Mouse (Mus musculus) megakaryocyte-erythroid progenitor cell, adult 5-6 weeks (primary cell): ENCODE measurements around the gene Ahsa1. TPM values are rescaled to one million over a fixed set of nuclear protein-coding genes. Genes with fewer than 3 reads are reported as not detected.
"Not testable (repeated sequence)": the region's sequence is repeated elsewhere in the genome, so short reads cannot be mapped to it uniquely, and the experiment has no call there.

Experiments used
- ATAC-seq: replicated peaks from 2 replicates; pipeline ENCODE4 v1.8.0; 2016; ENCODE audit warnings: mild to moderate bottlenecking, inconsistent platforms; ENCODE audit not compliant: severe bottlenecking, poor library complexity, low FRiP score, low TSS enrichment
- total RNA-seq, 2 experiments: library from RNA; stranded (forward) in 1 of 2; stranded (reverse) in 1 of 2; fragments of 200-1000, 215-1000 nt in 1 of 2; fragments of >200 nt in 1 of 2; fragmentation: Nextera tagmentation in 1 of 2; gene quantifications; 2 replicates each; pipeline ENCODE4 v1.2.3; 2014 to 2017

The Ahsa1 gene
- 127 and 212 TPM in 2 replicates for total RNA-seq (2014; fragmentation: Nextera tagmentation)
- 295 and 365 TPM in 2 replicates for total RNA-seq (2017)

DNA sequence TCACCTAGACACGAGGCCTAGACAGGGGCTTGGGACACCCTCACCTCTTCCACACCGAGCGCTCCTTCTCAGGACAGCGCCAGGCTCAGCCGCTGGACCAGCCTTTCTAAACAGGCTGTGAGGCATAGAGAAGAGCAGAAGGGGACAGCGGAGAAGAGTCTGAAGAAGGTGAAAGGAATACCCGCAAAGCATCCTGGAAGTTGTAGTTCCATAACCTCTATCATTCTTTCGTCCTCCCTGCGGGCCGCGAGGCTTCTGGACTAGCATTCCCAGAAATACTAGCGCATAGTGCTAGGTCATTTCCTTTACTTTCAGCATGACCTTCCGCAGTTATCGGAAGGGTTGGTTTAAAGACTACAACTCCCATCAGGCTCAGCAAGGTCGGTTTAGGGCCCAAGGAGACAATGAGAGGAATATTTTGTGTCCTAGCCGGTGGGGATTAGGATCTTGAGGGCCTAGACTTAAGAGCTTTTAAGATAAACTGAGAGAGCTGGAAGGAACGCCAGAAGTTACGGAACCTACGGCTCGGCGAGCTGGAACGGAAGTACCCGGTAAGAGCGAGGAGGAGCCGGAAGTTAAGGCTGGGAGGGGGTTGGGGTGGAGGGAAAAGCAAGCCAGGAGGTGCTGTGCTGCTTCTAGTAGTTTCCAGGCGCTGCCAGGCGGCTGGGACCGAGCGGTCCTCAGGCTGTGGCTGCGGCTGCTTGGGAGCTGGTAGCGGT lies at the start of gene Ahsa1, which contains the start of gene Vipas39:
Gene Ahsa1 (plus strand): TSS at position 372 of the 719 bp plus-strand sequence.
Gene Vipas39 (minus strand): TSS at position 149 of the 719 bp plus-strand sequence.
- ATAC-seq: peak; percentile 92

DNA sequence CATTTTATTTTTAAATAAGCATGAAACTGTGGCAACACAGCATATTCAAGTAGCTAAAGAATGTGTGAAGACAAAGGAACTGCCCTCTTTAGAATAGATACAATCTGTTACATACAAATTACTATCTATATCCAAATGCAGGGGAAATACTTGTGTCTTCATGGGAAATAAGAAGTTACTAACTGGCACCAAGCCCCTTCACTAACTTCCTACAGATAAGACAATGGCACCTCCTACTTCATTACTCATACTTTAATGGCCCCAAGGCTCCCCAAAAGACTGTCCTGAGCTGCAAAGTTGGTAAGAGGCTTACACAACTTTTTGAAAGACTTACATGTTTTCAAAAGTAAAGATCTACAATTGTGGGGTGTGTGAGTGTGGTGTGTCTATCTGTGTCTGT lies 48.7 kb upstream of the Ahsa1 start:
- ATAC-seq: no peak

DNA sequence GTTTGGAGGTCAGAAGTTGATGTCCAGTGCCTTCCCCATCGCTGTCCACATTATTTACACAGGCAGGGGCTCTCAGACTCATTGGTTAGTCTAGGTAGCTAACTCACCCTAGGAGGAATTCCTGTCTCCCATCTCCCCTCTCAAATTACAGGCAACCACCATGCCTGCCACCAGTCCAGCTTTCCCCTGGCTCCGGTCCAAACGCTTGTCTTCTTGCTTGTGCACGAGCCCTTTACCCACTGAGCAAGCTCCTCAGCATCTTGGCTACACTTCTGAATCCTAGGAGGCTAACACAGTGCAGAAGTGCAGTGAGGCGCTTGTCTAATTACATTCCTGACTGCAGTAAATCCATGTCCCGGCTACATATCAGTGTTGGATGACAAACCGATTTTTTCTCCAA lies 46.9 kb upstream of the Ahsa1 start:
- ATAC-seq: no peak

DNA sequence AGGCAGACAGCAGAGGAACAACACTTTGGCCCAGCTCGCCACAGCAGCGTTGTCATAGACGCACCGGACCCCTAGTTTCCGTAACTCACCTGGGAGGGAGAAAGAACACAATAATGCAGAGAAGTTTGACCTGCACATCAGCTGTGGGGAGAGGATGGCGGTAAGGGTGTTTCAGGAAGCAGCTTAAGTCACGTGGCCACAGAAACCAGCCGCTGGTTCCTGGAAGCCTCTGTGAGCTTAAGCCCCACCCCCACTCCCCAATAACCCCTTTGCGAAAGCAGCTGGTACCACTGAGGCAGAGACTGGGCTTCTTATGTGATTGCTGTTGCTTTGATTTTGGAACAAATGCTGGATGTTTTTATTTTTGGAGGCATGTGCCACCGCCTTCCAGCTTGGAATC lies 41.3 kb upstream of the Ahsa1 start:
- ATAC-seq: no peak

DNA sequence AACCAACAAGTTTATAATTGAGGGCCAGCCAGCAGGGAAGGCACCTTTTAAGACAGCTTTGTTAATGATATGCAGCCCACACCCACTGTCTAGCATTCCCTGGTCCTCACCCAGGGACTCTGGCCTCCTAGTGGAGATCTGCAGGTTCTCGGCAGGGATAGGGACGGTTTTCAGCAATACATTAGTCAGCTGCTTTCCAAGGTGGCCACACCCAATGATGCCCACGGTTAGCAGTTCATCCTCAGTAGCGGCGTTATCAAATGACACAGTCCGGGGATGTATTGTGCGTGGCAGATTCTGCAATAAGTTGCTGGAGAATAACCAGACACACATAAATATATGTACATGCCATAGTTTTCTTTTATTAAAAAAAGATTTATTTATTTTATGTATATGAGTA lies 39.5 kb upstream of the Ahsa1 start:
- peak; percentile 74 for ATAC-seq

DNA sequence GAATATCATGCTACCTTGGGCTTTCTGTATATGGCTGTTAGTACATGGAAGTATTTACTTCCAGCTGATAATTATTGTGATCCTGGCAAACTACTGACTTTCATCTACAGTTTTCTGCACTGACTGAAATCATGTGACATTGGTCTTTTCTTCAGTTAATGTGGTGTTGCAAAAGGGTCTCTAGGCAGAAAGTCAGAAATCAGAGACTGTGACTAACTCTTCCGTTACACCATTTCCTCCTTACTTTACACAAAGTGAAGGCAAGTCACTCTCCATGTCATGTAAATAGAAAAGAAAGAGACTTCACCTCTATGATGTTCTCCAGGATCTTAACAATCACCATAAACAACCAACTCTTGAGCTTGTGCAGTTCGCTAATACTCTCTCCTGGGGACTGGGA lies 36.6 kb upstream of the Ahsa1 start:
- no peak for ATAC-seq

DNA sequence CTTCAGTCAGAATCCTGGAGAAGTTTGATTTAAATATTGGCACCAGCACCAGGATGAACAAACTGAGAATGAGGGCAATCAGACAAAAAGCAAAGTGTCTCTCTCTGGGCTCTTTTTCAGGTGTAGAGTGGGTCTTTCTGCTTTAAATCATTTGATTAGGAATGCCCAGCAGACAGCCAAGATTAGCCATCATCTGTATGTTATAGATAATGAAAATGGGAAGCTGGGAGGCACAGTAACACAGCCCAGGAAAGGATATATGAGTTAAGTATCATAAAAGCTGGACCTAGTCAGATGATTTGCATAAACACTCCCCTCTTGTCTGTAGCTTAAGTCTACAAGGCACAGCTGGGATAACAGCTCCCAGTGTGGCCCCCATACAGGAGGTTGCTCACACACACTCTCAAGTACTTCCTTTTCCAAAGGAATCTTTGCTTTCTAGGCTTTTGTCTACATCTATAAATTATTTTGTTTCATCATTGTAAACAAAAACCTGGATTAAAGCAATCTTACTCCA lies 35.8 kb upstream of the Ahsa1 start:
- no peak for ATAC-seq

DNA sequence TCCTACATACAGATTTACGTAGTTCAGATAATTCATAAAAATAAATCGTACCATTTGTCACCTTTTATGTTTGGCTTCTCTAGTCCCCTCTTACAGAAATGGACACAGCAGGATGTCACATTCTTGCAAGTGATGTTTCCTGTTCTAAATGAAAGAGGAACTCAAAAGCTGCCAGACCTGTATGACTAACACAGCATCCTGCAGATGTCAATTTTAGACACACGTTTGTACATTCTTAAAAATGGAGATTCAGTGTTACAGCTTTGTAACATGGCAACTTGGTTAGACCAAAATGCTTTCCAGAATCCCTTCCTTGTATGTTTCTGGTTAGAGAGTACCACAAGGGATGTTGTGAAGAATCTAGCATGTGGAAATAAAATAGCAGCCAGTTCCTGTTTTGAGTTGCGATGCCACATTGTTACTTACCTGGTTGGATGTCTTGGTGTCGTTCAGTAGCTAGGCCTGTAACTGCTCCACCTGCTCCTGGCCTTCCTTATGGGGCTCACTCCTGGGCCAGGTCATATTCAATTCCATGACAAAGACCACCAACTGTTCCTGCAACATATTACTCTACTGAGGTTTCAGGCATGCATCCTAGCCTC lies 29.3 kb upstream of the Ahsa1 start:
- no peak for ATAC-seq

DNA sequence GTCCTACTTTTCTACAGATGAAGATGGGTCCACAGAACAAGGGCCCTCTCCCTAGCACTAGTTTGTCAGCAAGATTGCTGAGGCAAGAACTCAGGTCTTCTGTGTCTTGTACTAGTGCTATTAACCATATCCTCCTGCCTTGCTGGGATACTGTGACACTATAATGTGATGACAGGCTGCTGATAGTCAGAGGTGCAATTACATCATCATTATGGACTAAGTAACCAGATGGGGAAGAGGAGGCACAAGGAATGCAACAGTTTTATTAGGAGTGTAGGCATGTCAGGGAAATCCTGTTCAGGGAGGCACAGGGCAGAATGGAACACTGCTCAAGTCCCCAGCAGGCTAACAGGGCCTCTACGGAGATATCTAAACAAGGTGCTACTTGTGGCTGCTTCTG lies 27.6 kb upstream of the Ahsa1 start, which contains the start of gene Noxred1:
Gene Noxred1 (minus strand): TSS at position 101 of the 400 bp plus-strand sequence.
- no peak for ATAC-seq

DNA sequence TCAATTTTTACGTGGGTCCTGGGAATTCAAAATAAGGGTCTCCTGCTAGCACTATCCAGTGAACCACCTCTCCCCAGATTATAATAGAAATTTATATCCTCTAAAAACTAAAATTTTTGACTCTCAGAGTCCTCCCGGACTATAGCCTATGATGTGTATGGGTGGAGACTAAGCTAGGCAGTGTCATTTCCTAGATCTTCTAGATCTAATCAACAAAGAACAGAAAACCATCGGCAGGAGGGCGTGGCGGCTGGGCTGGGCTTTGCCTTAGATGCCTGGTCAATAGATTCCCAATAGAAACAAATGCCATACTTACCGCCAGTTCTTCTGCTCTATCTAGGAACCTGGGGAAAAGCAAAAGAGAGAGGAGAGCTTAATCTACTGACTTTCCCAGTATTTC lies 16.1 kb upstream of the Ahsa1 start:
- peak; percentile 77 for ATAC-seq

DNA sequence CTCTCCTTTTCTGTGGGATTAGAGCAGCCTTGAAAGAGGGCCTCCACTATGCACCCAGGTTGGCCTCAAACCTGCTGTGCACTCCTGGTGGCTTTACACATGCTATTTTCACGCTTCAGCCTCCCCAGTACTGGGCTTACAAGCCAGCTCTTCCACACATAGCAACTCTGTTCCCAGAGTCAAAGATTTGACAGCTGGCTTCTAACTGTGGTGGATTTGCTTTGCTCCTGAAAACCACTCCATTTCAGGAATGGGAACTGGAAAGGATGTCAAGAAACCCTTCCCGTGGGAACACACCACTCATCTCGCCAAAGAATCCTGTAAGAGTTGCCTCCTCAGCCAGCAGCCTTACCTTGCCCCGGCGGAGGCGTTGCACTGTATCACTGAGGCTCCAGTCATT lies 12.4 kb upstream of the Ahsa1 start:
- no peak for ATAC-seq

DNA sequence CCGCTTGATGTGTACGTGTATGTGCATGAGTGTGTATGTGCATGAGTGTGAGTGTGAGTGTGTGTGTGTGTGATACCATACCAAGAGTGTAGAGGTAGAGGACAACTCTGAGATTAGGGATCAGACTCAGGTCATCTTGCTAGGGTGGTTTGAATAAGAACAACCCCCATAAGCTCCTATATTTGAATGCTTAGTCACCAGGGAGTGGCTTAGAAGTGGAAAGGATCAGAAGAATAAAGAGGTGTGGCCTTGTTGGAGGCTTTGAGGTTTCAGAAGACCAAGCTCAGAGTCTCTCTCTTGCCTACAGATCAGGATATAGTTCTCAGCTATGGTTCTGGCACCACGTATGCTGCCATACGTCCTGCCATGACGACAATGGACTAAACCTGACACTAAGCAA lies 9.7 kb upstream of the Ahsa1 start:
- ATAC-seq: peak; percentile 74

DNA sequence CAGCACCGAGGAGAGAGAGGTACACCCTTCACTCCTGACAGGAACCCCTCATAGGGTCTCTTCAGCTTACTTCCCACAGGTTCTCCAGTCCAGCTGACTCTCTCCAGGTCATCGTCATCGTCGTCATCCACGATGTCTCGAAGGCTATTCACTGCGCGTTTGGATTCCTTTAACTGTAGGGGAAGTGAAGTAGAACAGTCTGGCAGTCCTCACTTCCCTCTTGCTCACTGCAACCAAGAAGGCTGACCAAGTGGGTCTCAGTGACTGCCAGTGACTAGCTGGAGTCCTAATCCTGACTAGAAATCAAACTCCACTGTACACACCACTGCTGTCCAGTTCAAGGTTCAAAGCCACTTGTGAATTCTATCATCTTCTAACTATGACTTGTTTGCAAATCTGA lies 5.7 kb upstream of the Ahsa1 start:
- no peak for ATAC-seq

DNA sequence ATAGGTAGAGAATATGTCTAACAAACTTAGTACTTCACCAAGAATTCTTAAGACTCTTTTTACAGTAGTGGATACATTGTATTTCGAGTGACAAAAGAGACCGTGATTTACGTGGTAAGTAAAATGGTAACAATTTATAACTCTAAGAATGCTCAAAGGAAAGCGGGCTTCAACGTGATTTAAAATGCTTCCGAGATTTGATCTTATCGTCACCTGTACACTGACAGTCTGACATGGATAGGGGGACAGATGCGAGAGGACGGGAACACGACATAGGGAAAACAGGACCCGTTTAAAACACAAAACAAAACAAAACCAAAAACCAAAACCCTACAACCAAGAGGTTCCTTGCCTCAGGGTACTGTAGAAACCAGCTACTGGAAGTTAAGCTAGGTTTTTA lies 835 bp upstream of the Ahsa1 start:
- ATAC-seq: no peak

DNA sequence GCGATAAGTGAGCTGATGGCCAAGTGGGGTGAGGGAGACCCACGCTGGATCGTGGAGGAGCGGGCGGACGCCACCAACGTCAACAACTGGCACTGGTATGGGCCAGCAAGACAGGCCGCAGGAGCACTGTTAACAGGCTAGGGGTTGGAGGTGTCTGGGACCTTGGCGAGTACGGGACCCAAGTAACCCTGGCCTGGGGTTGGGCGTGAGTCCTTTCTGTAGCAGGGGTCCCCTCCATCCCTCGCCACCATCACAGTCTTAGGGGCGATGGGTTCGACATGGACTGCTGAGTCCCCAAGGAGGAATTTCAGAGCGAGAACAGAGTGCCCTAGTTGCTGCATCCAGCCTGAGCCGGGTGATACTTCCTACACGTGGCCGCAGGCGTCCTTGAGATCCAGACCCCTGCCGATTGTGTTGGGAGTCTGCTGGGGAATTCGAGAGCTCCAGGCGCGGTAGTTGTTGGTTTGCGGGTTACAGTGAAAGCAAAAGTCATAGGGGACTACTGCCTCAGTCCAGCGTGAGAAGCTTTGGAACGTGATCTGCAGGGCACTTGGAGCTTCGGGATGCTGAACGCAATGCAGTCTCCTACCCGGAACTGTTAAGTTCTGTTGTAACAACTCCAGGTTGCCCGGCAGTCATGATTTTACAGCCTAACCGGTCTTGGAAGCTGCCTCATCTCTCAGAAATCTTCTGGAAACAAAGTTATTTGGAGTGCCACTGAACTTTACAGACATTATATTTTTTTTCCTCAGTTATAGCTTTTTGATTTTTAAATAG lies 736 bp downstream of the Ahsa1 start:
- ATAC-seq: peak; percentile 21

DNA sequence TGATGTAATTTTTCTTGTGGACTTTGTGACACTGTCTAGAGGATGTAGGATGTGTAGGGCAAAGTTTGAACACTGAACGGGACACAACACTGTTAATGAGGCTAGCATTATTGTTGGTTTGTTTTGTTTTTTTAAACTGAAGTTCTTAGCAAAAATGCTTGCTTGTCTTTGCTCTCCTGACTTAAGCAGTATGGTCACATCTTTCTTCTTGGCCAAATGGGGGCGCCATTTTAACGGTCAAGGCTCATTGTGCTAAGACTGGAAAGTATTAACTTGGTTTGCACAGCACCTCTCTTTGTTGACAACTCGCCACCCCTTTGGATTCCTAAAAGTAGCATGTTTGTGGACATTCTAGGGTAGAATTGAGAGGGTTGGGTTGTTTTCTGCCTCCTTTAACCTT lies 1.4 kb downstream of the Ahsa1 start:
- no peak for ATAC-seq

DNA sequence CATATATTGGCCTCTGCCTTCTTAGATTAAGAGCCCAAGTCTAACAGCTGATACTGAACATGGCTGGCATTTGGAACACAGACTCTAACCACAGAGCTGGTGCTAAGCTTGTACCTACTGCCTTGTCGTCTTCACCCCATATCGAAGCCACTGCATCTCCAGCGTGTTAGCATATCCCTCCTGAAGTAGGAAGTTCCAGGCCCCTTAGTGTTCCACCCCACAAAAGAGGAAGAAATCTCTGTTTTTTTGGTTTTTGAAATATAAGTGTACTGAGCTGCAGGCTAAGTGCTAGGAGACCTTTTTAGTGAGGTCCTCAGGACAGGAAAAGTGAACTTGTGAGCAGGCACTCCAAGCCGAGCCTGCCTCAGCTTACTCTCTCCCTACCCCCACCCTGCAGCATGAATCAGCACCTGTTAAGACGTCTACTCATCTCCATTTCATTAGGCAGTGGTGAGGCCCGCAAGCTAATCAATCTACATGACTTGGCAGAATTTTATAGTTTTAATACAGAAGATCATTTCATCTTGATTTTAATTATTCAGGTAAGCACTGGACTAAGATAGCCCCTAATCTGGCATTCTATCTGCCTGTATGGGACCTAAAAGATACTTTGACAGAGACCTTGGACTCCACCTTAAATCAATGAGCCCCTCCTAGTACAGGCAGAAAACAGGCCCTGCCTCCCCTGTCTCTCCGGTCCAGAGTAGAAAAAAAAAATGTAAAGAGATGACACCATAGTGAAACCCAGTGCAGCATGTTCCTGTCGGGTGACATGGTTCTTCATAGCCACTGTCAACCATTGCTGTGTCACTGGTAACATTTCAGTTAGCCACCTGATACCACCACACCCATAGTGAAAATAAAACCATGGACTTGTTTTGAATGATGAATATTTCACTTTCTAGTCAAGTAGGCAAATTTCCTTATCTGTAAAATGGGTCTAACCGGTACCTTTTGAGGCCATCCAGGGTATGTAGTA lies 8.9 kb downstream of the Ahsa1 start:
- ATAC-seq: no peak

DNA sequence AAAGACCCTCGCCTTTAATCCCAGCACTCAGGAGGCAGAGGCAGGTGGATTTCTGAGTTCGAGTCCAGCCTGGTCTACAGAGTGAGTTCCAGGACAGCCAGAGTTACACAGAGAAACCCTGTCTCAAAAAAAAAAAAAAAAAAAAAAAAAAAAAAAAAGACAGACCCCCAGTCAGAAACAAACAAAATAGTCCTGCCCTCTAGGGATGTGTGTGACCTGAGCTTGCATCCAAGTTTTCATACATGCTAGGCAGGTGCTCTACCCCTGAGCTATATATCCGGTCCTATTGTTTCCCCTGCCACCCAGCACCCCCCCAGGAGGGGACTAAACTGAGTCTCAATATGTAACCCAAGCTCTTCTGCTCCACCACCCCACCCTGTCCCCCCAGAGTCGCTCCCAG lies 11.0 kb downstream of the Ahsa1 start:
- not testable (repeated sequence) for ATAC-seq

DNA sequence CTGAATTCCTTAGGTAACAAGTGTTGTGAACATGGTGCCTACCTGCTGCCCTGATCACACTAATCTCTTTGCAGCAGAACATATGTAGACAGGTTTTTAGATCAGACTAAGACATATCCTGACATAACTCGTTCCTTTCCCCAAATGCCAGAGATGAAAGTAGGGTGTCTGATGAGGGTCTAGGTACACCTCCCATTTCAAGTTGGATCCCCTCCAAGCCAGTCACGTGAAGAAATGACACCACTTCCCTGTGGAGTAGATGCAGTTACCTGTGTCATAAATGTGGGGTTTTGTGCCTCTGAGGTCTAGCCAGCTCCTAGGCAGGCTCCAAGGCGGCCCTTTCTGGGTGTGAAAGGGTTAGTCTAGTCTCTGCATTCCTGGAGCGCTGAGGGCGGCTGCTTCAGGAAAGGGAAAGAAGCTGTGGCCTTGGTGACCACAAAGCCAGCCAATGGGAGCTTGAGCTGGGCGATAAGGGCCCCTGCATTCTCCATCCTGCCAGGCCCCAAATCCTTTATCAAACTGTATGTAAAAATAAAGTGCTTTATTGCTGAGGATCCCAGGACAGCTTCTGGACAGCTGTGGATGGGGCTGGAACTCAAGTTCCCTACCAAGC lies 11.9 kb downstream of the Ahsa1 start:
- peak; percentile 38 for ATAC-seq
